Mouse (Mus musculus) erythroid progenitor cell, adult 5-6 weeks (primary cell): Measurements from ENCODE around the gene Ubxn10. TPM values are rescaled to one million over a fixed set of nuclear protein-coding genes. Genes with fewer than 3 reads are reported as not detected.

Source experiments
- ATAC-seq: replicated peaks from 2 replicates; pipeline ENCODE4 v1.8.0; 2016; ENCODE audit warnings: moderate number of reproducible peaks, mild to moderate bottlenecking, moderate TSS enrichment, inconsistent platforms; ENCODE audit not compliant: poor library complexity, low FRiP score, severe bottlenecking
- total RNA-seq, 2 experiments: library from RNA; stranded (forward) in 1 of 2; stranded (reverse) in 1 of 2; fragments of 150-400 nt in 1 of 2; fragments of 186-747, 209-891 nt in 1 of 2; gene quantifications; 2 replicates each; pipeline versions ENCODE4 v1.2.3 to v1.2.4; 2015 to 2017; ENCODE audit warnings: low replicate concordance in 2 of 2

Ubxn10 gene
- not detected in 2 replicates for total RNA-seq (2015; ENCODE audit: low replicate concordance)
- not detected in 2 replicates for total RNA-seq (2017; ENCODE audit: low replicate concordance)

DNA sequence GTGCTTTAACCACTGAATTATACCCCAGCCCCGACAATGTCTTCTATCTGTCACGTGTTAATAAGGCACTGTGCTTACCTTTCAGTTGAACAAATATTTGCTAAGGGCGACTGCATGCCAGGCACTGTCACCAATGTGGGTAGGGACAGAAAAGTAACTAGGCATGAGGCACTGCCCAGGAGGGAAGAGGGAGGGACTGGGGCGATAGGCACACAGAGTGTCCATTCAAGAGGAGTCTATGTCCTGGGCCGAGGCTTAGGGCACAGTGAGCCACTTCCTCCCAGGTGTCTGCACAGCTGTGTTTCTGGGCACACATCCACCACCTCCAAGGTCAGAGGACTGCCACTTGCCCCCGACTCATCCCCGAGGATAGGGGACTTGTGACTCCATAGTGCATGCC, at the start of gene Ubxn10:
Ubxn10 (minus strand) TSS at position 137 of the 400 bp plus-strand sequence.
- no peak for ATAC-seq

DNA sequence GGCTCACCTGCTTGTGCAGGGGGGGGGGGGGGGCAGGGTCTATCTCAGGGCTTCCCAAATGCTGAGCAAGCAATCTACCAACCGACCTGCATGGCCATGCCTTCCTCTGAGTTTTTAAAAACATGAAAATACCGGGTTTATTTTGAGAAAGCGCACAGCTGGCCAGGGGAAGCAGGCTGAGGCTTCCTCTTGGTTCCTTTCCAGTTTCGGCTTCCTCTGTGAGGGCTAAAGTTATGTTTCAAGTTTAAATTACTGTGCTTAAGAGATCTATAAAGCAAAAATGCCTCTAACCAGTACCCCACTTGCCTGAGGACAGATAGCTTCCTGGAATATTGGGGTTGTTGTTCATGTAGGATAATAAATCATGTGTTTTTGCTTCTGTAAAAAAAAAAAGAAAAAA, 49.2 kb upstream of the Ubxn10 start:
- ATAC-seq, result no peak

DNA sequence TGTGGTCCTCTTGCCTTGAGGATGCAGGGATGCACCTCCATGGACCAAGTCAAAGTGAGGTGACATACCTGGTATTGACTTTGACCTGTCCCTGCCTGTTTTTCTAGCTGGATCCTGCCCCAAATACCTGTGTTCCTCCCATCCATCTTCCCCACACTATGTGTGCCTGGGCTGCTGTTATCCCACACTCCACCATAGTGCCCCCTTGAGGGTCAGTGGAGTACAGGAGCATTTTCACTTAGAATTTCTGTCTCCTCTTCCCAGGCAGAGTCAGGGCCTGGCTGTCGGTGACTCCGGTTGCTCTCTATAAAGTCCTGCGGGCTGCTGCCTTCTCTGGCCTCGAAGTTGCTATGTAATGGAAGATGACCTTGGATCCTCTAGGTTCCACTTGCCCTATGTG, 48.8 kb upstream of the Ubxn10 start:
- ATAC-seq, result no peak

DNA sequence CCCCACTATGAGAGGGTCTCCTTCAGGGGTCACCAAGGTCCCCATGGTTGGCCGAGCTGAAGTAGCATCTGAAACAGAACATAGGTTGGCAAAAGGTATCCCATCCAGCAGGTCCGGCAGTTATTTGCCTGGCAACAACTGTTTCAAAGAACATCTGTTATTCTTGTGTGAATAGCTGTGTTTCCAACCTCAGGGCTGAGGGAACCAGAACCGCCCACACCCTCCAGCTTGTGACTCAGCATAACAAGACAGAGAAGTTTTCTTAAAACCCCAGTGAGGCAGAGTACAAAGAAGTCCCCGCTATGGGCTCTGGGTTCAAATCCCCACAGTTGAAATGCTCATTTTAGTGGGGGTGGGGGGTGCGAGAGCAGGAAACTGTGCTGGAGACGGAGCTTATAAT, 45.1 kb upstream of the Ubxn10 start:
- no peak for ATAC-seq

DNA sequence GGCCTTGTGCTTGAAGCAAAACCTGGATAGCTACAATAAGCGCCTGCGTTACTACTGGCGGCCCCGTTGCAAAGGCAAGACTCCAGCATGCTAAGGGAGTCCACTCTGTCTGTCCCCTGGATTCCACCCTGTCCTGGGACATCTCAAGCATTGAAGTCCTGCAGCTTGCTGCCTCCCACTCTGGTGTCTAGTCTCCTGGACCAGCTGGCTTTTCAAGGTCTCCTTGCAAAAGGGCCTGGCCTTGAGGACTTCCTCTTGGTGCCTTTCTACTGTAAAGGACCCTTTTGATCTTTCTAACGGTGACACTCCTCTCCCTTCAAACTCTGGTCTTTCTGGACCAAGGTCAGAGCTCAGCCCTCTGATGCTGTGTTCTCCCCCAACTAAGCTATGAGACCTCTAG, 43.3 kb upstream of the Ubxn10 start:
- ATAC-seq, result no peak

DNA sequence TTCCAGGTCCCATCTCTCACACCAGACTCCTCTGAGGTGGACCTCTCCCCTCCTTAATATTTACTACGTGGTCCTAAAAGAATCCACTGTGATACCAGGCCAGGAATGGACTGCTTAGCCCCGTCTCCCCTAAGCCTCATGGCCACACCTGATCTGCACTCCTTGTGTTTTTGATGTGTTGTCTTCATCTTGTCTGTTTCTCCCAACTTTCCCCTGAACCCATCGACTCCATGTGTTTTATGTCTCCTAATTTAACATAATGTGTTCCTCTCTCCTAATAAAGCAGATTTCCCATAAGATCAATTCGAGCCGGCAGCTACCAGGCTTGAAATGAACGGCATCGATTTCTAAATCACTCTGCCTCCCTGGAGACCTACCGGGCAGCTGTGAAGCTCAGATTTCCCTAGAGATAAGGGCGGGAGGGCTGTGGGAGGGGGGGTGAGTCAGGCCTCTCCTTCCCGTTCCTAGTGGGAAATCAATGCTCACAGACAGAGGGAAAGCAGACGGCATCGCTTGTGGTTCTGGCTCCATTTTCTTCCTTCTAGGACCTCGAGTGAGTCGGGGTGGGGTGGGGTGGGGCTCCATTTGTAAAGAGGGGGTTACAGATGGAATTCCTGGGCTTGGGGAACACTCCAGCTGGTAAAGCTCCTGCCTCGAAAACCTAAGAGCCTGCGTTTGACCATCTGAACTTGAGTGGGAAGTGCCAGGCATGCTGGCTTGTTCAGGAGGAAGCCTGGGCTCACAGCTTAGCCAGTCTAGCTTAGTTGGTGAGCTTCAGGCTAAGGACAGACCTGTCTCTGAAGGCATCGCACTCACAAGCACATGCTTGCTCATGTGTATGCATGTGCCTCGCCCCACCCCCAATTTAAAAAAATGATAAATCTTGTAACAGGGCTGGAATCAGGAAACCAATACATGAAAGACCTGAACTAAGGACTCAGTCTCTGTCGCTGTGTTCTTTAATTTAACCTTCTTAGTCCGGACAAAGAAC, 40.7 kb upstream of the Ubxn10 start:
- ATAC-seq, result no peak

DNA sequence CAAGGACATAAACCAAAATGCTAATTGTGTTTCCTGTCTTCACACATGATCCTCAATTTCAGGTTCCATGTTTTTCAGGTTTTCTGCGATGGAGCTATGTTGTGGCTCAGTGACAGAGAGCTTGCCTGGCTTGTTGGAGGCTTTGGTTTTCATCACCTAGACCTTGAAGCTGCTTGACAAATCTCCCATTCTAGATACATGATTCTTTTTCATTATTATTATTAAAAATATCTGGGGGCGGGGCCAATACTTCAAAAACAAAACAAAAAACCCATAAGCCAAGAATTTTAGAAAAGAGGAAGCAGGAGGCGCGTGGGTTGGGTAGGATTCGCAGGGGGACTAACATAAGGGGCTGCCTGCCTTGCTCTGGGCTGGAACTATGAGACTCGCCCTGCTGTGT, 38.5 kb upstream of the Ubxn10 start, which contains the start of gene Pla2g2d:
Pla2g2d (plus strand) TSS at position 301 of the 400 bp plus-strand sequence.
- no peak for ATAC-seq

DNA sequence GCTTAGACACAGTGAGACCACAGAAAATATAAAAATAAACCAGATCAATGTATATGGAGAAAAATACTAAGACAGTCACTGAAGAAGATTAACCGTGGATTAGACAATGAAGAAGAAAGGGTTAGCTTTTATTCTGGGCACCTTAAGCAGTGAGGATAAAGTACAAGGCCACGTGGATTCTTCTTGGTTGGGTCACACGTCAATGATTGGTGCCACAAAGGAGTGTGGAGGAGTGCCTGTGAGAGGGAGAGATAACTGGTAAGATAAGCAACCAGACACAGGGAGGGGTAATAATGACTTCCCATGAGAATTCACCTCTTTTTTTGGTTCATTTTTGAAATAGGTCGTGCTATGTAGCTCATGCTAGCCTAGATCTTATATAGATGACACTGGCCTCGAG, 35.4 kb upstream of the Ubxn10 start:
- no peak for ATAC-seq

DNA sequence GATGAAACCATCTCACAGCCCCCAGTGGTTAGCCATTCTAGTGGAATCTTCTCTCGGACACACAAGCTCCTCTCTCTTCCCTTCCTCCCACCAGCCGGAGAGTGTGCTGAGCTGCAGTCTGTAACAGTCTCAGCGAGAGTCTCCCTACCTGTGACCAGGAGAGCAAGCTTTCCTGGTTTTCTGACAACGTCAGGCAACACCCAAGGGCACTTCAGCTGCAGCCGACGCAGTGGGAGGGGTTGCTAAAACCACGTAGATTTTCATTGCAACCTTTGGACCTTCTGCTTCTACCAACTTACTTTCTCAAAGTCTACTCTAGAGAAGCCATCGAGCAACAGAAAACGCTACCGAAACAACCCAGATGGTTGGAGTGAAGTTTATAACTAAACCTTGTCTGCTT, 35.0 kb upstream of the Ubxn10 start:
- ATAC-seq, result no peak

DNA sequence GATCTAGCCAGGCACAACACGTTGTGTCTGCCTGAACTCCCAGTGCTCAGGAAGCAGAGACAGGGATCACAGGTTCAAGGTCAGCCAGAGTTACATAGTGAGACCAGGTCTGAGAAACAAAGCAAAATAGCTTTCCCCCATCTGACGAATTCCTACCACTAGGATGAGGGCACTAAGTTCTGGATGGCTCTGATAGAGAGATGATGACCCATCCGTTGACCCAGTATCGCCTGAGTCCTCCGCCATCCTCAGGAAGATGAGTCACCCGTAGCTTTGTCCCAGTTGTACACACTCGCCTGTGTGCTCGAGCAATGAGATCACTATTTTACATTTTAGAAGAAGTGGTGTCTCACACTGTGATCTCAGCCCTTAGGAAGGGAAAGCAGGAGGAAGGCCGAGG, 25.3 kb upstream of the Ubxn10 start:
- ATAC-seq, result no peak

DNA sequence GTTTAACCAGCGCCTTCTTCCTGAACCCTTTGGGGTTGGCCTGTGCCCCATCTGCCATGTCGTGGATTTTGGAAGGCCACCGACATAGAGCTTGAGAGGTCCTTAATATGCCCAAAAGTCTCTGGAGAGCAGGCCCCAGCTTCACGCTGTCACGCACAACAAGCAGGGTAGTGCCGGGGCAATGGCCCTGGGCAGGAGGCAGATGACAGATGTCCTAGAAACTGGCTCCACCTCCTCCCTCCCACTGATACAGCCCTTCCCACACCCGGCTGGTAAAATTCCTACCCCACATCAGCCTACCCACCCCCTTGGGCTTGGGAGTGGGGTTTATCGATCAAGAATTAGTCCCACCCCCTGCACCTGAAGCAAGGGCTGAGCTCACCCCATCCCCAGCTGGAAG, 20.4 kb upstream of the Ubxn10 start, which contains the start of gene Pla2g2f:
Pla2g2f (minus strand) TSS at position 211 of the 400 bp plus-strand sequence.
- ATAC-seq, result no peak

DNA sequence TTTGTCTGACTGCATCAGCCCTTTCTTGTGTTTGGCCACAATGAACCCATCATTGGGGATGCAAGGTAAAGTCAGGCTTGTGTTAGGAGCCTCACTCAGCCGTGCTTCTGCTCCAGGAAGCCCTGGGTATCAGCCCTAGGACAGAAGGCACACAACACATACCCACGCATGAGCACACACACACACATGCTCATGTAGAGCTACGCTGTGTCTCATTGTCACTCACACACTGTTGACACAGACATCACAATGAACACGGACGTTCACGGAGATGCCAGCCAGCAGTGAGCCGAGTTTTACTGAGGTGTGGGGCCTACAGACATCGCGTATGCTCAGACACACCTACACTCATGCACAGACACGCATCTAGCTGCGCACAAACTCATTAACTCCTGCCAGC, 19.0 kb upstream of the Ubxn10 start:
- no peak for ATAC-seq

DNA sequence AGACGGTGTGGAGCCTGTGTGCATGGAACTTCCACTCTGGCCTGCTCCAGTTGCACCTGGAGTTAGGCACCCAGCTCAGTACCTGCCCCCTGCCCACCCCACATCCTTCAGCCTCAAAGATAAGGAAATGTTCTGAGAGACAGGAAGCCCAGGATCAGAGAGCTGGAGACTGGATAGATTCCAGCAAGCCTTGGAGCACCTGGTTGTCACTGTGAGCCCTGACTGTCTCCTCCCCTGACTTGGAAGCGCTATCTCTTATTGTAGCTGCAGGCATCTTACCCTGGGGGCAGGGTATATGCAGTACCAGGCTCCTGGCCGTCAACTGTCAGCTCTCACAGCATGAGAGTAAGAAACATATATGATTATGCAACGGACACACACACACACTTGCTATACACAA, 18.5 kb upstream of the Ubxn10 start:
- ATAC-seq, result no peak

DNA sequence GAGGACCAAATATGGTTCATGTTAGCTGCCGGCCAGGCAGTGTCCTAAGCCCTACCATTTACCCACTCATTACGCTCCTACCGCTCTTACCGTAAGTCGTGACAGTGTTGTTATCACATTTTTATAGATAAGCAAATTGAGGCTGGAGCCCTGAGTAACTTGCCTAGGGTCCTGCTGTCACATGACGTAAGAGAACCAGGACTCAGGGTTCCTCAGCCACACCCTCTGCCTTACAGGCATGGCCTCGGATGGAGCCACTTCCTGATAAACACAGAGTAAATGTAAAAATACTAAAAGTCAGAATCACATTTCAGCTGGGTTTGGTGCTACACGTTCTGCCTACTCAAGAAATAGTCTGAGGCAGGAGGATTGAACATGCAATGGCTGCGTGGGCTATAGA, 17.5 kb upstream of the Ubxn10 start:
- no peak for ATAC-seq

DNA sequence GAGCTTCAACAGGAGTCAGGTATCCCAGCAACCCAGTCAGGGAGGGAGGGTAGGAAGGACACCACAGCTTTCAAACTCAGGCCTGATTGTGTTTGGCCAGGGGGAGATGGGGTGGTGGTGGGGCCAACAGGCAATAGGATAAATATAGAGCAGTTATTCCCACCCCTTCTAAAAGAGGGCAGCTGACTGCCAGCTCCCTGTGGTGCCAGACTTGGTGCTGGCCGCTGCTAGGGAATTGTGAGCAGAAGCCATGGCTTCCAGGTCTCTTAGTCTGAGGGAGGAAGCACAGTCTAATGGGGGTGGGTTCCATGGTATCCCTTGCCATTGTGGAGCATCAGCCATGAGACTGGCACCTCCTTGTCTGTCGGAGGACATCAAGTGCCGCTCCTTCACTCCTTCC, 16.6 kb upstream of the Ubxn10 start:
- ATAC-seq, result no peak

DNA sequence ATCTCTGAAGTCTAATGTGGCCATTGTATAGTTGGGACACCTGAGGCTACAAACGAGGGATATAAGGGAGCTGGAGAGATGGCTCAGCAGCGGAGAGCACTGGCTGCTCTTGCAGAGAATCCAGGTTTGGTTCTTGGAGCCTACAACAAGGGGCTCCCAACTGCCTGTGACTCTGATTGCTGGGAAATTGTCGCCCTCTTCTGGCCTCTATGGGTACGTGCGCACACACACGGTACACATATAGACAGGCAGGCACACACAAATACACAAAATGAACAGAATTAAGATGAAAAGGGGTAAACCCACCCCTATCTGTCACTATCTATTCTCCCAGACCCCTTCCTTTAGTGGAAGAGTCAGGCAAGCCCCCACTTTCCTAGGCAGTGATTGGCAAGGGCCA, 15.6 kb upstream of the Ubxn10 start:
- no peak for ATAC-seq

DNA sequence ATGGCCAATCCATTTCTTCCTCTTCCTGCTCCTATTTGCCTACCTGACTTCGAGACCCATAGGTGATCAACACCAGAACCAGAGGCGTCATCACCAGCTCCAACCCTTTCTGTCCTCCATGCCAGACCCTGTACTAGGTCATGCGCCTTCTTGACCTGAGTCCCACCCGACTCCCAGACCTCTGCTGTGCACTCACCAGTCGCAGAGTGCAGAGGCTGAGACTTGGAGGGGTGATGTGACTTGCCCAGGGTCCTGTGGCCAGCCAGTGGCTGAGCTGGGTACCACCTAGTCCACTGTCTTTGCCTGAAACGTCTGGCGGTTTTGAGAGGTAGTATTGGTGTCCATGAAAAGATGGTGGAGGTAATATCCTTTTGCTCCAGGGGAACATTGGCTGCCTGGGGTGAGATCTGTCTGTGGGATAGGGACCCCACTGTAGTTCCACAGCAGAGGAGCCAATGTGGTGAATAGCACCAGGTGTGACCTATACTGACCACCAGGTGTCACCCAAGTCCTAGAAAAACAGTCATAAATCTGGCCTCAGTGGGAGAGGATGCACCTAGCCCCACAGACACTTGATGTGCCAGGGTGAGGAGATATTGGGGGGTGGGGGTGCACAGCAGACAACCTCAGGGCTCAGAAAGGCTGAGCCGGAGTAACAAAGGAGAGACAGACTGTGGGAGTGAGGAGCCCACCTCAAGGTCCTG, 11.6 kb upstream of the Ubxn10 start:
- no peak for ATAC-seq

DNA sequence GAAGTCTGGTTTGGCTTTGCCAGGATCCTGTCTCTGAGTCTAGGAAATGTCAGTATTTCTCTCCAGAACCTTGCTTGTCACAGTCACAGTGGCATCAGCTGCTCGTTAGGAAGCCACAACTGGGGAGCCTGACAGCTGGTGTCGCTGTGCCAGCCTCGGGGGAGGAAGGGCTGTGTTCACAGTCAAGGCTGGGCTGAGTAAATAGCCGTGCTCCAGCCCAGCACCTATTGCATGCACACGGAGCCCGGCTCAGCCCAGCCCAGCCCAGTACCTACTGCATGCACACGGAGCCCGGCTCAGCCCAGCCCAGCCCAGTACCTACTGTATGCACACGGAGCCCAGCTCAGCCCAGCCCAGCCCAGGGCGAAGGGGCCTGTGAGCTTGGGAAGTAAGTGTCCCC, 10.9 kb upstream of the Ubxn10 start:
- no peak for ATAC-seq

DNA sequence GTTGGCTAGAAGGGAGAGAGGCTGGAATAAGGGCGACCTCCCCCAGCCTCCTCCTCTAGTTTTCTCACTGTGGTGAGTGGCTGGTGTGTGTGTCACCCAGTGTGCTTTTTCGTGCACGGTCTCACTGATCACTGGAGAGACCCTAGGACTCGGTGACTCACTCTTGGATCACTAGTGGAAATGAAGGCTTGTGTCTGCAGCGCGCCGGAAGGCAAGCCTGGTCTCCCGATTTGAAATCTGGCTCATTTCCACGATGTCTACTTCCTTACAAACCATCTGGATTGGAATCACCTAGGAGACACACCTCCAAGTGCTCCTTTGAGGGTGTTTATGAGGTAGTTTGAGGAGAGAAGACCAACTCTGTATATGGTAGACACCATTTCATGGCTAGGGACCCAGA, 9.9 kb upstream of the Ubxn10 start:
- ATAC-seq, result no peak

DNA sequence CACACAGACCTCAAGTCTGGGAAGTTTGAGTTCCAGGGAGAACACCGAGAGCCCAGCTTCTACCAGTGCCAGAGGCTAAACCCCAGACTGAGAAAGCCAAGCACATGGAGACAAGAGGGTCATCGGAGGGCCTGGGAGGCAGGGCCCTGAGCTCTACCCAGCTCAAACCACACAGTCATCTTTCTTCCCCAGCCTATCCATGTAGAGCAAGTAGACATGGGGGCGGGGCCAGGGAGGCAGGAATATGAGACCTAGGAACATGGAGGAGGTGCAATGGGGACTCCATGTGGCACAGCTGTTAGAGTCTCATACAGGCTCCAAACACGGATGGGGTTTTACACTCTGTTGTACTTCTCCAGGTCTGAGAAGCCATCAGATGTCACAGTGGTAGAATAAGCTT, 8.9 kb upstream of the Ubxn10 start:
- ATAC-seq, result no peak
